Mouse (Mus musculus) testis, adult 2 months (tissue): ENCODE data around the gene Sstr5. TPM values are rescaled to one million over a fixed set of nuclear protein-coding genes. Genes with fewer than 3 reads are reported as not detected.
A peak's percentile ranks its signal among the peaks of the same experiment; 100 is the strongest.

ENCODE experiments used
- H3K27ac ChIP-seq: fragments of 200-500 bp; 2 replicates; pipeline ENCODE4 v1.5.1; 2012; ENCODE audit warnings: low read depth, low read length; ENCODE audit not compliant: control insufficient read depth, insufficient read depth
- H3K27me3 ChIP-seq: fragments of 200-500 bp; 2 replicates; pipeline ENCODE4 v1.6.1; 2012; ENCODE audit warnings: mild to moderate bottlenecking, low read length, moderate library complexity; ENCODE audit not compliant: control insufficient read depth, insufficient read depth
- H3K36me3 ChIP-seq: fragments of 200-500 bp; 2 replicates; pipeline ENCODE4 v1.6.1; 2012; ENCODE audit warnings: mild to moderate bottlenecking, low read length; ENCODE audit not compliant: control insufficient read depth, insufficient read depth
- H3K4me1 ChIP-seq: fragments of 200-500 bp; 2 replicates; pipeline ENCODE4 v1.6.1; 2012; ENCODE audit warnings: low read length; ENCODE audit not compliant: control insufficient read depth, insufficient read depth
- H3K4me3 ChIP-seq: fragments of 200-500 bp; 2 replicates; pipeline ENCODE4 v1.5.1; 2012; ENCODE audit warnings: low read depth, mild to moderate bottlenecking, low read length, moderate library complexity, mixed read lengths; ENCODE audit not compliant: control insufficient read depth
- CTCF ChIP-seq: fragments of 200-500 bp; IDR thresholded peaks from 2 replicates; pipeline ENCODE4 v1.5.1; 2012; ENCODE audit warnings: low read depth, mild to moderate bottlenecking, inconsistent platforms, low read length, moderate library complexity; ENCODE audit not compliant: control insufficient read depth, insufficient read depth, insufficient replicate concordance
- POLR2A ChIP-seq: fragments of 200-500 bp; IDR thresholded peaks from 2 replicates; pipeline ENCODE4 v1.6.1; 2012; ENCODE audit warnings: low read depth, mild to moderate bottlenecking, inconsistent platforms, low read length, moderate library complexity; ENCODE audit not compliant: control insufficient read depth
- polyA plus RNA-seq: library from polyadenylated mRNA; depleted of rRNA; stranded (reverse); fragments of >200 nt; gene quantifications from 2 replicates; pipeline ENCODE4 v1.2.3, GENCODE M21; 2012

Sstr5 gene
- polyA plus RNA-seq, 1 experiment, result 0.04 TPM

GRCm38 (mm10) chr17:25472044-25472443 is 25.0 kb downstream of the Sstr5 start:
- Histone ChIP-seq H3K4me1 (peaks cover 28% of the 10 kb centered on the region), H3K27me3 (no peaks in the 10 kb centered on the region), H3K27ac (peak overlapping the region; percentile 75; the same call in 1 of the 2 replicates), H3K4me3 (peak overlapping the region; percentile 91), H3K36me3 (no peaks in the 10 kb centered on the region)
- TF ChIP-seq POLR2A (no peak), CTCF (no peak)

- Histone ChIP-seq H3K4me1 (peaks cover 28% of the 10 kb centered on the region), H3K27me3 (no peaks in the 10 kb centered on the region), H3K27ac (peak overlapping the region; percentile 75), H3K36me3 (no peaks in the 10 kb centered on the region), H3K4me3 (peak overlapping the region; percentile 91)
- TF ChIP-seq POLR2A (peak; percentile 83; the same call in 1 of the 2 replicates), CTCF (no peak)
Measured at GRCm38 (mm10) chr17:25471418-25471817, 25.7 kb downstream of the Sstr5 start.

GRCm38 (mm10) chr17:25469798-25470197 is 27.3 kb downstream of the Sstr5 start:
- H3K27ac ChIP-seq, result no peak overlapping the region
- no peaks in the 10 kb centered on the region for H3K27me3 ChIP-seq
- peak; percentile 55; the same call in 1 of the 2 replicates for TF ChIP-seq CTCF
- TF ChIP-seq POLR2A, result no peak
- peaks cover 26% of the 10 kb centered on the region for H3K4me1 ChIP-seq
- H3K36me3 ChIP-seq, result no peaks in the 10 kb centered on the region
- no peak overlapping the region for H3K4me3 ChIP-seq

- H3K27ac ChIP-seq, result no peak overlapping the region
- H3K27me3 ChIP-seq, result no peaks in the 10 kb centered on the region
- no peak overlapping the region for H3K4me3 ChIP-seq
- H3K36me3 ChIP-seq, result no peaks in the 10 kb centered on the region
- no peak for TF ChIP-seq POLR2A
- no peak for TF ChIP-seq CTCF
- peaks cover 16% of the 10 kb centered on the region for H3K4me1 ChIP-seq
Measured at GRCm38 (mm10) chr17:25468301-25468700, 28.8 kb downstream of the Sstr5 start.

DNA sequence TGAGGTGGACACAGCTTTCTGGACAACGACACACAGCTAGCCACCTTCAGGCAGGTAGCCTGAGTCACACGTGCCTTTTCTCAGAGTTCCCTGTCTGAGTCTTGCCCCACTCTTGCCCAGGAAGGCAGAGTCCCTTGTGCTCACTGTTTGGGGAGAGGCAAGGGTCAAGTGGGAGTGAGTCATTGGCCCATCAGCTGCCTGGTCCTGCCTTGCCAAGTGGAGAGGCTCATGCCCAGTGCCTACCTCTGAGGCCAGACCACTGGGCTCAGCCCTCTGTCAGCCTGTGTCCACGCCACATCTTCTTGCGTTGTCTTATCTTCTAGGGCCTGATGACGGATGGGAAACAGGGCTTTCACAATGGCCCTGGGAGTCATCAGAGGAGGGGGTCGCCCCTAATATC is 29.3 kb downstream of the Sstr5 start:
- no peak overlapping the region for H3K4me3 ChIP-seq
- H3K4me1 ChIP-seq, result peaks cover 16% of the 10 kb centered on the region
- no peaks in the 10 kb centered on the region for H3K27me3 ChIP-seq
- H3K36me3 ChIP-seq, result no peaks in the 10 kb centered on the region
- H3K27ac ChIP-seq, result no peak overlapping the region
- TF ChIP-seq CTCF, result no peak
- TF ChIP-seq POLR2A, result no peak

DNA sequence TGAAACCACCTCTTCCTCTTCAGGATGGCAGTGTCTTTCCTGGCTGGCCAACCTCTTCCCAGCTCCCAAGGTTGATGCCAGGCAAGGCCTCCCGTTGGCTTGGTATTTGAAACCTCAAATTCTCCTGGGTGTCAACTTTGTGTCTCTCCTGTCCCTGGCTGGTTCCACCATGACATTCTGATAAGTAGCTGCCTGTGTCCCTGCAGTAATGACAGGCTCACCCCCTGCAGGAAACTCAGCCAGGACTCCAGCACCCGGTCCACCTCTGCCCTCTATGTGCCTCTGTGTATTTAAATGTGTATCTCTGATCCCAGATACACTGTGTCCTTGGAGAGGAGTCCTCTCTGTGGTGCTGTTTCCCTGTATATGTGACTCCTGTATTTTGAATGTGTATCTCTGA is 30.8 kb downstream of the Sstr5 start:
- no peaks in the 10 kb centered on the region for H3K36me3 ChIP-seq
- H3K4me1 ChIP-seq, result peaks cover 6% of the 10 kb centered on the region
- H3K27me3 ChIP-seq, result no peaks in the 10 kb centered on the region
- H3K27ac ChIP-seq, result no peak overlapping the region
- no peak for TF ChIP-seq POLR2A
- TF ChIP-seq CTCF, result no peak
- H3K4me3 ChIP-seq, result no peak overlapping the region

DNA sequence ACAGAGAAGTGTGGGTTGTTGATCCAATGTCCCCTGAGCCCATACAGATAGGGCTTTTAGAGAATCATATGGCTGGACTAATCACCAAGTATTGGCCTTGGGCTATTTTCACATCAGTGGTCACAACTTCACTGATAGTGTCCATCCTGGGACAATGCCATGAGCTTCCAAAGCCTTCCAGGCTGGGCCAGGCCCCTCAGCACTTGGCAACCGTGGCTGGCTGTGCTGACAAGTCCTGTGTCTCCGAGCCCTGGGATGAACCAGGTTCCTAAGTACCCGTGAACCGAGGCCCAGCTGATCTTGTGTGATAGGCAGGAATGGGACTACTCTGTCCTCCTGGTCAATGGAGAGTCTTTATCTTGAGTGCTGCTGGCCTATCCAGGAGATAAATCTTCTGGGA is 33.0 kb downstream of the Sstr5 start:
- no peaks in the 10 kb centered on the region for H3K36me3 ChIP-seq
- no peak overlapping the region for H3K4me3 ChIP-seq
- TF ChIP-seq POLR2A (no peak), CTCF (no peak)
- H3K27me3 ChIP-seq, result no peaks in the 10 kb centered on the region
- no peak overlapping the region for H3K27ac ChIP-seq
- no peaks in the 10 kb centered on the region for H3K4me1 ChIP-seq
